Mouse (Mus musculus) liver, adult 2 months (tissue): ENCODE results near the gene Ccdc87.
A peak's percentile ranks its signal among the peaks of the same experiment; 100 is the strongest.

Source experiments
- CTCF ChIP-seq: fragments of 200-500 bp; IDR thresholded peaks from 2 replicates; pipeline ENCODE4 v1.5.1; 2011; ENCODE audit warnings: low read depth, low read length, control low read depth
- POLR2A ChIP-seq: fragments of 200-500 bp; IDR thresholded peaks from 2 replicates; pipeline ENCODE4 v1.6.1; 2011; ENCODE audit warnings: low read length, control low read depth; ENCODE audit not compliant: insufficient read depth; ENCODE audit errors: extremely low read depth

- no peak for TF ChIP-seq CTCF
- TF ChIP-seq POLR2A = 0 out of 2 replicates have a peak, but pooled peaks have one; percentile 47
These were observed 39.5 kb downstream of the Ccdc87 start, which contains the start of gene Zdhhc24 for GRCm38 (mm10) chr19:4878405-4879323.
